Mouse (Mus musculus): ENCODE measurements around the gene Atf6b.

GRCm38 (mm10) chr17:34692906-34693305, 46.0 kb downstream of the Atf6b start:
- TF ChIP-seq EP300 (IDR thresholded peaks at IDR 0.05) (no peak), CTCF (IDR thresholded peaks at IDR 0.05) (no peak)
